Mouse (Mus musculus): Measurements from ENCODE around the gene Dnajc10. TPM values are rescaled to one million over a fixed set of nuclear protein-coding genes. Genes with fewer than 3 reads are reported as not detected.

Dnajc10 gene
- total and polyA plus RNA-seq, 2 experiments from 2014 or later, result 58.2 to 63.4 TPM

DNA sequence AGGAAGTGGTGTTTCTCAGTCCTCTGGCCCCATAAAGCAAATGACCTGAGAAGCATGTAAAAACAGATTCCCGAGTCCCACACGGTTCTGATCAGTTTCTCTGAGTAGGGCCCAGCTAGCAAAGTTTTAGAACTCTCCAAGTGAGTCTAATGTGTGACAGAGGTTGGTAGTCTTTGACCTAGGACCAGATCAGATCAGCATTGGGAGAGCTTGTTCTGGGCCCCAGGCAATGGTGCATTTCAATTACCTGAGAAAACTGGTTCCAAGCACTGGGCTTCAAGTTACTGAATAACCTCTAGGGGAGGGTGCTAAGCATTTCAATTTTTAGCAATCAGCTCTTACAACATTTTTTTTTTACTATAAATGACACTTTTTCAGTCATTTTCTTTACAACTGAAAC is 33.1 kb upstream of the Dnajc10 start:
- H3K36me3 ChIP-seq (ENCODE audit: insufficient read depth, low read length), result no peaks in the 10 kb centered on the region
- H3K27me3 ChIP-seq (ENCODE audit: insufficient read depth, low read length), result no peaks in the 10 kb centered on the region
- H3K9me3 ChIP-seq (ENCODE audit: low read length), result no peaks in the 10 kb centered on the region; the same call in 1 of the 2 replicates
- no peak for TF ChIP-seq CTCF (IDR thresholded peaks at IDR 0.05; ENCODE audit: low read depth)
- no peak for ATAC-seq
- no peak overlapping the region for H3K9ac ChIP-seq (replicated peaks; ENCODE audit: low read length)
- no peak overlapping the region for H3K27ac ChIP-seq
- no peak for DNase-seq (ENCODE audit: low spot score)
- 83% methylated on average over 2 of the region's 2 CpGs for WGBS
- H3K4me2 ChIP-seq (ENCODE audit: low read depth, low read length), result no peak overlapping the region
- no peak overlapping the region for H3K4me3 ChIP-seq (ENCODE audit: low read length)
- H3K4me1 ChIP-seq (ENCODE audit: insufficient read depth, low read length), result no peaks in the 10 kb centered on the region

DNA sequence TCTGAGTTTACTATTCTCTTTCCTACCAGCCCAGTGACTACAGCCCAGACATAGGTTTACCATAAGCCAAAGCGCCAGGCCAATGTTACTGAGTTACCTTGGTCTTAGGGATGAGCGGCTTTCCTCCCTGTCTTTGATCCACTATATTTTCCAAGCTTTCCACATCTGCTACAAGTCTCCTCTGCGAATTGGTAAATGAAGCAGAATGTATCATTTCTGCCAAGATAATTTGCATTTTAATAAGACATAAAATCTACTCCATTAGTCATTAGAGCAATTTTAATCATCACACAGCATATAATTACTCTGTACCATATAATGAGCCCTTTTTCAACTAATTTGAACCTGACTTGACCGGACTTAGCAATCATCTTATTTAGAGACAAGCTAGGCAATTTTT is 28.9 kb upstream of the Dnajc10 start:
- Histone ChIP-seq H3K36me3 (ENCODE audit: insufficient read depth, low read length) (no peaks in the 10 kb centered on the region), H3K9ac (replicated peaks; ENCODE audit: low read length) (no peak overlapping the region), H3K27ac (no peak overlapping the region), H3K27me3 (ENCODE audit: insufficient read depth, low read length) (no peaks in the 10 kb centered on the region), H3K9me3 (ENCODE audit: low read length) (no peaks in the 10 kb centered on the region; the same call in 1 of the 2 replicates), H3K4me1 (ENCODE audit: insufficient read depth, low read length) (no peaks in the 10 kb centered on the region), H3K4me2 (ENCODE audit: low read depth, low read length) (no peak overlapping the region), H3K4me3 (ENCODE audit: low read length) (no peak overlapping the region)
- DNase-seq (ENCODE audit: low spot score), result no peak
- ATAC-seq, result no peak
- TF ChIP-seq CTCF (IDR thresholded peaks at IDR 0.05; ENCODE audit: low read depth), result no peak
- 70% methylated on average over 4 of the region's 4 CpGs for WGBS

DNA sequence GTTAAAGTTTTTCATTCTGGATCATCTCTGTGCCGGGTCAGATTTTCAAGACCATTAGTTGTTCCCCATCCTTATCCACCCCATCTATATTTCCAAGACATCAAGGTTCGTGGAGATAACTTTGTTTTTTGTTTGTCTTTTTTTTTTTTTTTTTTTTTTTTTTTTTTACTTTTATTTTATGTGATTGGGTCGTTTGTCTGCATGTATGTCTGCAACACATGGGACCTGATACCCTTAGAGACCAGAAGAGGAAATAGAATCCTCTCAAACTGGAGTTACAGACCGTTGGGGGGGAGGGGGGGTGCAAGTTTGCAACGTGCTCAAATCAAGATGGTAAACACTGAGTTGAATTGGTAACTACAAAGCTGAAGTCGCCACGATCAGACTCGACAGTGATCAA is 23.1 kb upstream of the Dnajc10 start, which contains the start of gene Prdx6b:
Prdx6b (plus strand) TSS at position 301 of the 400 bp plus-strand sequence.
- Histone ChIP-seq H3K36me3 (ENCODE audit: insufficient read depth, low read length) (no peaks in the 10 kb centered on the region), H3K4me3 (ENCODE audit: low read length) (no peak within 1 kb of the TSS), H3K27me3 (ENCODE audit: insufficient read depth, low read length) (no peaks in the 10 kb centered on the region), H3K4me2 (ENCODE audit: low read depth, low read length) (no peak within 1 kb of the TSS), H3K9ac (replicated peaks; ENCODE audit: low read length) (no peak within 1 kb of the TSS), H3K4me1 (ENCODE audit: insufficient read depth, low read length) (no peaks in the 10 kb centered on the region), H3K9me3 (ENCODE audit: low read length) (no peaks in the 10 kb centered on the region), H3K27ac (no peak within 1 kb of the TSS)
- no peak for TF ChIP-seq CTCF (IDR thresholded peaks at IDR 0.05; ENCODE audit: low read depth)
- DNase-seq (ENCODE audit: low spot score), result no peak
- ATAC-seq, result no peak
- WGBS, result 90% methylated on average over 8 of the region's 8 CpGs

DNA sequence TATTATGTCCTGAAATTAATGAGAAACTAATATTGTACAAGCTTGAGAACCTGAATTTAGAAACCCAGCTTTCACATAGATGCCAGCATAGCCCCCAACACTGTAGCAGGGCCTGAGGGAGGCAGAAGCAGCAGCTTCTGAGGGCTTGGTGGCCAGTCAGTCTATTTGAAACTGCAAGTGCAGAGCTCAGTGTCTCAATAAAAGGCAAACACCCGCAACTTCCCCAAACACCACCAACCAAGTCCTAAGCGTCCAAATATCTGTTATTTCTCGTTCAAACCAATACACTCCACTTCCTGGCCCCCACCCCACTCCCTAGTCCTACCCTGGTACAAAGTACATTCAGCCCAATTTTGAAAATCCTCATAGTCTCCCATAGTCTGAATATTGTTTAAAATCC is 16.9 kb upstream of the Dnajc10 start:
- no peaks in the 10 kb centered on the region for H3K36me3 ChIP-seq (ENCODE audit: insufficient read depth, low read length)
- H3K27me3 ChIP-seq (ENCODE audit: insufficient read depth, low read length), result no peaks in the 10 kb centered on the region
- no peak for DNase-seq (ENCODE audit: low spot score)
- no peaks in the 10 kb centered on the region for H3K4me1 ChIP-seq (ENCODE audit: insufficient read depth, low read length)
- H3K4me2 ChIP-seq (ENCODE audit: low read depth, low read length), result no peak overlapping the region
- no peaks in the 10 kb centered on the region for H3K9me3 ChIP-seq (ENCODE audit: low read length)
- no peak for TF ChIP-seq CTCF (IDR thresholded peaks at IDR 0.05; ENCODE audit: low read depth)
- 77% methylated on average over 3 of the region's 3 CpGs for WGBS
- H3K4me3 ChIP-seq (ENCODE audit: low read length), result no peak overlapping the region
- no peak overlapping the region for H3K27ac ChIP-seq
- ATAC-seq, result no peak
- H3K9ac ChIP-seq (replicated peaks; ENCODE audit: low read length), result no peak overlapping the region

DNA sequence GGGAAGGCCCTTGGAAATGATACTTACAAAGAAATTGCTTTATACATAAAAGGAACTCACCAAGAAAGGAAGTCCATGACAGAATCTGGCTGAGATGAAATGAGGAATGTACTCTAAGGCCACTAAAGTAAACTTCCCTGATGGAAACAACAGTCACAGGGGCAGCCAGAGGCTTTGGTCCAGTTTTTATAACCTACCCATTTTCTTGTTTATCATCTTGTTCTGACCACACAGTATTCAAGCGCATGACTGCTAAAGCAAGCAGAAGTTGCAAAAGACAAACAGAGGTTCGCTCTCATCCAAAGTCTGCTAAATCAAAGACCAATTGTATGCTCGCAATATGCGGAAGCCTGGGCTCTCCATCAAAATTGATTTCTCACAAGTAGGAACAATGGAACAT is 14.5 kb upstream of the Dnajc10 start:
- no peak overlapping the region for H3K4me2 ChIP-seq (ENCODE audit: low read depth, low read length)
- no peaks in the 10 kb centered on the region for H3K36me3 ChIP-seq (ENCODE audit: insufficient read depth, low read length)
- H3K27me3 ChIP-seq (ENCODE audit: insufficient read depth, low read length), result no peaks in the 10 kb centered on the region
- no peak for ATAC-seq
- no peak overlapping the region for H3K27ac ChIP-seq
- DNase-seq (ENCODE audit: low spot score), result no peak
- WGBS, result 80% methylated on average over 4 of the region's 4 CpGs
- H3K4me1 ChIP-seq (ENCODE audit: insufficient read depth, low read length), result no peaks in the 10 kb centered on the region
- TF ChIP-seq CTCF (IDR thresholded peaks at IDR 0.05; ENCODE audit: low read depth), result no peak
- H3K9ac ChIP-seq (replicated peaks; ENCODE audit: low read length), result no peak overlapping the region
- H3K4me3 ChIP-seq (ENCODE audit: low read length), result no peak overlapping the region
- H3K9me3 ChIP-seq (ENCODE audit: low read length), result no peaks in the 10 kb centered on the region

DNA sequence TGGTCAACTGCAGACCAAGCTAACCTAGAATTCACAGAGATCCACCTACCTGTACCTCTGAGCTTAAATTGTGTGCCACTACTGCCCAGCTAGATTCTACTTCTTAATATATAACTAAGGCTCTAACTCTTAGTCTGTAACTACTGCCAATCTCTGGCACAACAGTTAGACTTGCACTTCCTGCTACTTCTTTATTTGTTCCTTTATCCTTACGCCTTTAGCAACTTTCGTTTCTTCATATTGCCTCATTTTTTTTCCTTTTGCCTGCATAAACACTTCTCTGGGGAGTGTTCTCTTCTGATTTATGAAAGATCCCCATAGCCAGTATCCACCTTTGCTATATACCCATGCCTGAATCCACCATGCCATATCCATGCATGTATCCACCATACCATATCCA is 11.3 kb upstream of the Dnajc10 start:
- H3K27me3 ChIP-seq (ENCODE audit: insufficient read depth, low read length), result no peaks in the 10 kb centered on the region
- no peak for TF ChIP-seq CTCF (IDR thresholded peaks at IDR 0.05; ENCODE audit: low read depth)
- H3K9me3 ChIP-seq (ENCODE audit: low read length), result no peaks in the 10 kb centered on the region
- H3K9ac ChIP-seq (replicated peaks; ENCODE audit: low read length), result no peak overlapping the region
- DNase-seq (ENCODE audit: low spot score) (no peak), ATAC-seq (no peak)
- WGBS, result 95% methylated on average over 2 of the region's 2 CpGs
- H3K4me2 ChIP-seq (ENCODE audit: low read depth, low read length), result no peak overlapping the region
- no peak overlapping the region for H3K27ac ChIP-seq
- H3K36me3 ChIP-seq (ENCODE audit: insufficient read depth, low read length), result no peaks in the 10 kb centered on the region
- H3K4me1 ChIP-seq (ENCODE audit: insufficient read depth, low read length), result no peaks in the 10 kb centered on the region
- H3K4me3 ChIP-seq (ENCODE audit: low read length), result no peak overlapping the region

DNA sequence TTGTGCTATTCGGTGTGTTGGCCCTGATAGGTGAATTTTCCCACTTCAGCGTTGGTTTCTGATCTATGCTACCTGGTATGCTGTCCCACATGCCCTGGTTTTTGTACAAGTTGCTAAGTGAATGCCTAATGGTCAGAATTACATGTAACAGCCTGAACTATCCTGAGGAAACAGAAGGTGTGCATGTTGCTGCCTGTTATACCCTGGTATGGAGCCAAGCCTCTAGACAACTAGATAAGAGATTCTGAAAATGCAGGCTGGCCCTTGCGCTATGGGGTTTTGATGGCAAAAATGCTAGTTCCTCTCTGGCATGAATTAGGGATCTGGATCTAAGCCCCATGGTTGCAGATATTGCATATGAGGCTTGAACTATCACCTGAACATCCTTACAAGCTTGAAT is 7.6 kb upstream of the Dnajc10 start:
- no peaks in the 10 kb centered on the region for H3K4me1 ChIP-seq (ENCODE audit: insufficient read depth, low read length)
- ATAC-seq (no peak), DNase-seq (ENCODE audit: low spot score) (no peak)
- no peaks in the 10 kb centered on the region for H3K27me3 ChIP-seq (ENCODE audit: insufficient read depth, low read length)
- H3K4me2 ChIP-seq (ENCODE audit: low read depth, low read length), result no peak overlapping the region
- no peak overlapping the region for H3K27ac ChIP-seq
- H3K9me3 ChIP-seq (ENCODE audit: low read length), result no peaks in the 10 kb centered on the region
- H3K4me3 ChIP-seq (ENCODE audit: low read length), result no peak overlapping the region
- no peaks in the 10 kb centered on the region for H3K36me3 ChIP-seq (ENCODE audit: insufficient read depth, low read length)
- no peak for TF ChIP-seq CTCF (IDR thresholded peaks at IDR 0.05; ENCODE audit: low read depth)
- WGBS, result 96% methylated on average over 3 of the region's 3 CpGs
- H3K9ac ChIP-seq (replicated peaks; ENCODE audit: low read length), result no peak overlapping the region

Measured in hindbrain, postnatal 0 days (tissue).